Mouse (Mus musculus) stomach, embryonic 14.5 days (tissue): ENCODE data around the gene Bcl3. TPM values are rescaled to one million over a fixed set of nuclear protein-coding genes. Genes with fewer than 3 reads are reported as not detected.

Experiments
- ATAC-seq: fragments of 200-750 bp; cut with Nextera tagmentation; 2 replicates; pipeline ENCODE4 v1.8.0; 2017; ENCODE audit warnings: low read depth, moderate TSS enrichment; ENCODE audit not compliant: insufficient number of reproducible peaks, insufficient read depth, low FRiP score
- H3K27ac ChIP-seq: fragments of 300-500 bp; sonication (generic); 2 replicates; pipeline ENCODE4 v1.5.1; 2014; ENCODE audit warnings: mild to moderate bottlenecking, low read length, moderate library complexity, mixed read lengths
- H3K27me3 ChIP-seq: fragments of 300-500 bp; sonication (generic); 2 replicates; pipeline ENCODE4 v1.6.1; 2014; ENCODE audit warnings: low read length, control low read depth, mixed read lengths; ENCODE audit not compliant: control insufficient read depth, insufficient read depth
- H3K36me3 ChIP-seq: fragments of 300-500 bp; sonication (generic); 2 replicates; pipeline ENCODE4 v1.6.1; 2014; ENCODE audit warnings: mild to moderate bottlenecking, control low read depth, low read length, moderate library complexity, mixed read lengths; ENCODE audit not compliant: control insufficient read depth, insufficient read depth
- H3K4me1 ChIP-seq: fragments of 300-500 bp; sonication (generic); 2 replicates; pipeline ENCODE4 v1.6.1; 2014; ENCODE audit warnings: low read length, control low read depth, mixed read lengths; ENCODE audit not compliant: control insufficient read depth, insufficient read depth
- H3K4me2 ChIP-seq: fragments of 300-500 bp; sonication (generic); replicated peaks from 2 replicates; pipeline ENCODE4 v1.6.1; 2014; ENCODE audit warnings: low read depth, low read length, control low read depth
- H3K4me3 ChIP-seq: fragments of 300-500 bp; sonication (generic); 2 replicates; pipeline ENCODE4 v1.5.1; 2014; ENCODE audit warnings: low read depth, low read length, control low read depth
- H3K9ac ChIP-seq: fragments of 300-500 bp; sonication (generic); replicated peaks from 2 replicates; pipeline ENCODE4 v1.6.1; 2014; ENCODE audit warnings: low read depth, mild to moderate bottlenecking, control low read depth, low read length, moderate library complexity, mixed read lengths
- H3K9me3 ChIP-seq: fragments of 300-500 bp; sonication (generic); 2 replicates; pipeline ENCODE4 v1.6.1; 2016; ENCODE audit warnings: low read depth, low read length, control low read depth; ENCODE audit not compliant: control insufficient read depth
- WGBS: fragments of 180-500 bp; shearing (Covaris S2); extraction: QIAGEN DNeasy Blood & Tissue Kit; methylation state at CpG from one replicate; pipeline ENCODE4 v1.1.7; 2014; 5-methylcytosine and 5-hydroxymethylcytosine counted together
- polyA plus RNA-seq: library from polyadenylated mRNA; unstranded; fragments of >200 nt; fragmentation: Nextera tagmentation; extraction: Ambion mirVana; gene quantifications from 2 replicates; pipeline ENCODE4 v1.2.1, GENCODE M21; 2014

Gene Bcl3
- polyA plus RNA-seq, 1 experiment from 2014 or later: 10.7 TPM

GRCm38 (mm10) chr7:19789904-19790347, 32.6 kb downstream of the Bcl3 start:
- 2% methylated on average over 19 of the region's 19 CpGs for WGBS

GRCm38 (mm10) chr7:19785874-19786458, 36.6 kb downstream of the Bcl3 start:
- ATAC-seq: no peak
- 39% methylated on average over 12 of the region's 12 CpGs for WGBS
- H3K36me3 ChIP-seq: no peaks in the 10 kb centered on the region
- H3K4me1 ChIP-seq: 0 out of 2 replicates have a peak, but pooled peaks cover 2% of the 10 kb centered on the region
- no peaks in the 10 kb centered on the region for H3K9me3 ChIP-seq
- no peak overlapping the region for H3K27ac ChIP-seq
- H3K9ac ChIP-seq: no peak overlapping the region
- no peaks in the 10 kb centered on the region for H3K27me3 ChIP-seq
- no peak overlapping the region for H3K4me2 ChIP-seq
- no peak overlapping the region for H3K4me3 ChIP-seq

More at GRCm38 (mm10) chr7:19789904-19790347, 32.6 kb downstream of the Bcl3 start:
- peak; percentile 44; the same call in 1 of the 2 replicates for ATAC-seq
- Histone ChIP-seq H3K36me3 (no peaks in the 10 kb centered on the region), H3K4me1 (0 out of 2 replicates have a peak, but pooled peaks cover 2% of the 10 kb centered on the region), H3K27ac (no peak overlapping the region), H3K9ac (no peak overlapping the region), H3K27me3 (no peaks in the 10 kb centered on the region), H3K9me3 (no peaks in the 10 kb centered on the region), H3K4me3 (peak overlapping the region; percentile 14), H3K4me2 (peak overlapping the region; percentile 52)

DNA sequence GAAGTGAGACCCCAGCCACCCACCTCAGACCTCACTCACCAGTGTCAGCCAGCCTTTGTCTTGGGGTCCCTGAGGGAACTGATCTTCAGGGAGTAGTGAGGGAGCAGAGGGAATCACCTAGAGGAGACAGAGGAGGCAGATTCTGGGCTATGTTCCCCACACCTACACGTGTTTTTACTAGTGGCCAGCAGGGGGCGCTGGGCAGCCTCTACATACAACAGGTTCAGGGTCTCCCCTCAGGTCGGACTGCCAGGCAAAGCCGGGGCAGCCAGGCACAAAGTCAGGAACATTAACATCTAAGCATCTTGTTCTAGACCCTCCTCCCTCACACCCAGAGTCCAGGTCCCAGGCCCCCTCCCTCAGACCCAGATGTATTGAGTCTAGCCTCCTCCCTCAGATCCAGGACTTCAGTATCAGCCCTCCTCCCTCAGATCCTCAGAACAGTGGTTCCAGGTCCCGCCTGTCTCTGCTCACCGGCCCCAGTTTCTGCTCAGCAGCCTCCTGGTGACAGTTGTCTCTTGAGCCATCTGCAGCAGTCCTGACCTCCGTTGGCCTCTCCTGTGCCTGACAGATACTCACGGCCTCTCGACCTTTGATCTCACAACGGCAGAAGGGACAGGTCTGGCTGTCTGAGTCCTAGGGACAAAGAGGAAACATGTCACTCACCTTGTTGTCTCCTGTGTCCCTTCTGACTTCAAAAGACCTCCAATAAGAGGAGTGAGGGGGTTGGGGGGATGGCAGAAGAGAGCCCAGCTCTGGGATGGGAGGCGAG, 37.6 kb downstream of the Bcl3 start:
- no peak overlapping the region for H3K4me3 ChIP-seq
- no peaks in the 10 kb centered on the region for H3K36me3 ChIP-seq
- ATAC-seq: no peak
- no peaks in the 10 kb centered on the region for H3K9me3 ChIP-seq
- no peak overlapping the region for H3K4me2 ChIP-seq
- H3K27me3 ChIP-seq: no peaks in the 10 kb centered on the region
- H3K9ac ChIP-seq: no peak overlapping the region
- H3K4me1 ChIP-seq: 0 out of 2 replicates have a peak, but pooled peaks cover 2% of the 10 kb centered on the region
- WGBS: 28% methylated on average over 11 of the region's 11 CpGs
- H3K27ac ChIP-seq: no peak overlapping the region

GRCm38 (mm10) chr7:19783630-19784029, 38.9 kb downstream of the Bcl3 start:
- H3K27ac ChIP-seq: no peak overlapping the region

DNA sequence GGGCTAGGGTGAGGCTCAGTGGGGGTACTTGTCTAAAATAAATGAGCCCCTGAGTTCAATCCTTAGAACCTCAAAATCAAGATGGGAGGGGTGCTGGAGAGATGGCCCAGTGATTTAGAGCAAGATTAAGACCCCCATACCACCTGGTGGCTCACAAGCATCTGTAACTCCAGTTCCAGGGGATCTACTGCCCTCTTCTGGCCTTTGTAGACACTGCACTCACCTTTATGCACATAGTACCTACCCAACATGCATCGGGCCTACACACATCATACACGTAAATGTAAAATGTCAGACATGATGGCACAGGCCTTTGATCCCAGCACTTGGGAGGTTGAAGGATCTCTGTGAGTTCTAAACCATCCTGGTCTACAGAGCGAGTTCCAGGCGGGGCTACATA, 39.9 kb downstream of the Bcl3 start:
- Histone ChIP-seq H3K4me3 (no peak overlapping the region), H3K4me1 (0 out of 2 replicates have a peak, but pooled peaks cover 2% of the 10 kb centered on the region), H3K4me2 (no peak overlapping the region), H3K36me3 (no peaks in the 10 kb centered on the region), H3K9ac (no peak overlapping the region), H3K27ac (no peak overlapping the region), H3K27me3 (no peaks in the 10 kb centered on the region), H3K9me3 (no peaks in the 10 kb centered on the region)
- 96% methylated on average over 4 of the region's 4 CpGs for WGBS
- no peak for ATAC-seq

More at GRCm38 (mm10) chr7:19783630-19784029, 38.9 kb downstream of the Bcl3 start:
- no peaks in the 10 kb centered on the region for H3K27me3 ChIP-seq
- ATAC-seq: no peak
- H3K9ac ChIP-seq: no peak overlapping the region
- H3K36me3 ChIP-seq: no peaks in the 10 kb centered on the region
- no peak overlapping the region for H3K4me3 ChIP-seq
- H3K4me2 ChIP-seq: no peak overlapping the region
- WGBS: 65% methylated on average over 8 of the region's 8 CpGs
- 0 out of 2 replicates have a peak, but pooled peaks cover 2% of the 10 kb centered on the region for H3K4me1 ChIP-seq
- no peaks in the 10 kb centered on the region for H3K9me3 ChIP-seq

DNA sequence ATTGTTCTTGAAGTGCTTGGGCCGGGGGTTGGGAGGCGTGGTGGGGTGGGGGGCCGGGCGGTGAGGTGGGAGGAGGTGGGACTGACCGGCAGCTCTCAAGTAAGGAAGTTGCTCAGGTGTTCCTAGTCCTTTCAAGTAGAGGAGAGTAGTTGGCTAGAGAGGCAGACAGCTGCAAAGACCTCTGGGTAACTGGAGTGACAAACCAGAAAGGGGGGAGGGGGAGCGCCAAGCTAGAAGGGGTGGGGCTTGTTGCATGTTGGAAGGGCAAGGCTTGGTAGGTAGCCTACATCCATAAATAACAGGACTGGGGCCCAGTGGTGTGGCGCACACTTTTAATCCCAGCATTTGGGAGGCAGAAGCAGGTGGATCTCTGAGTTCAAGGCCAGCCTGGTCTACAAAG, 40.8 kb downstream of the Bcl3 start:
- Histone ChIP-seq H3K4me3 (no peak overlapping the region), H3K27ac (no peak overlapping the region), H3K4me1 (0 out of 2 replicates have a peak, but pooled peaks cover 2% of the 10 kb centered on the region), H3K9me3 (no peaks in the 10 kb centered on the region), H3K9ac (no peak overlapping the region), H3K27me3 (no peaks in the 10 kb centered on the region), H3K4me2 (no peak overlapping the region), H3K36me3 (no peaks in the 10 kb centered on the region)
- ATAC-seq: no peak
- 90% methylated on average over 7 of the region's 7 CpGs for WGBS

GRCm38 (mm10) chr7:19779903-19780302, 42.7 kb downstream of the Bcl3 start:
- 83% methylated on average over 4 of the region's 4 CpGs for WGBS
- Histone ChIP-seq H3K27ac (no peak overlapping the region), H3K36me3 (no peaks in the 10 kb centered on the region), H3K4me2 (no peak overlapping the region), H3K4me3 (no peak overlapping the region), H3K4me1 (no peaks in the 10 kb centered on the region), H3K9me3 (no peaks in the 10 kb centered on the region), H3K9ac (no peak overlapping the region), H3K27me3 (no peaks in the 10 kb centered on the region)
- no peak for ATAC-seq

GRCm38 (mm10) chr7:19778645-19779044, 43.9 kb downstream of the Bcl3 start:
- no peak for ATAC-seq
- Histone ChIP-seq H3K4me3 (no peak overlapping the region), H3K36me3 (no peaks in the 10 kb centered on the region), H3K9ac (no peak overlapping the region), H3K9me3 (no peaks in the 10 kb centered on the region), H3K4me1 (no peaks in the 10 kb centered on the region), H3K4me2 (no peak overlapping the region), H3K27me3 (no peaks in the 10 kb centered on the region), H3K27ac (no peak overlapping the region)
- WGBS: 78% methylated on average over 8 of the region's 8 CpGs
